Comparison of ENCODE assay signal across 1 mouse cellular context in the genomic region with DNA sequence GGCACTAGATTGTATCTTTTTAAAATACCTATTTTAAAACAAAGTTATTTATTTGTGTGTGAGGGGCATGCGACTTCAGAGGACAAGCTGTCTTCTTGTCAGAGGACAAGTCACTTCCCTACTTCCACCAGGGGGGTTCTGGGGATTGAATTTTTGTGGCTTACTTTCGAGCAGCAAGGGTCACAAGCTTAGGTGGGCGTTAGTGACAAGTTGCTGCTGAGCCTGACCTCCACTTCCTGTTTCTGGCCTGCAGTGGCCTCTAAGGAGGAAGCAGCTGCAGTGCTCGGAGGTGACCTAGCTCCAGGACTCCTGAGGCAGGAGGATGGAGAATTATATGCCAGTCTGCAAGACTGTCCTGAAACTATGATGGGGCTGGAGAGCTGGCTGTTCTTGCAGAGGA.
TF ChIP-seq lines count a peak whose summit lies in the region.

No protein-coding gene starts in this region.

TF ChIP-seq in CH12.LX, 34 proteins besides CTCF, POLR2A, EP300 and RAD21:
- TF ChIP-seq ZNF384 (IDR thresholded peaks at IDR 0.05; ENCODE audit: low read depth, low read length), result no peak
- no peak for TF ChIP-seq ZC3H11A (IDR thresholded peaks at IDR 0.05; ENCODE audit: low read depth, low read length)
- peak; percentile 77 for TF ChIP-seq ELF1 (IDR thresholded peaks at IDR 0.05; ENCODE audit: low read depth, low read length)
- TF ChIP-seq BHLHE40 (IDR thresholded peaks at IDR 0.05; ENCODE audit: low read depth, low read length), result 0 out of 2 replicates have a peak, but pooled peaks have one; percentile 16
- no peak; the same call in 1 of the 2 replicates for TF ChIP-seq ETS1 (conservative IDR thresholded peaks at IDR 0.05; ENCODE audit: low read depth, low read length)
